Mouse (Mus musculus): ENCODE data around the gene Pheta1. TPM values are rescaled to one million over a fixed set of nuclear protein-coding genes. Genes with fewer than 3 reads are reported as not detected.
"Not testable (repeated sequence)": the region's sequence is repeated elsewhere in the genome, so short reads cannot be mapped to it uniquely, and the experiment has no call there.

Gene Pheta1
- total RNA-seq, 2 experiments from 2014 or later = 6.4 to 8.3 TPM

DNA sequence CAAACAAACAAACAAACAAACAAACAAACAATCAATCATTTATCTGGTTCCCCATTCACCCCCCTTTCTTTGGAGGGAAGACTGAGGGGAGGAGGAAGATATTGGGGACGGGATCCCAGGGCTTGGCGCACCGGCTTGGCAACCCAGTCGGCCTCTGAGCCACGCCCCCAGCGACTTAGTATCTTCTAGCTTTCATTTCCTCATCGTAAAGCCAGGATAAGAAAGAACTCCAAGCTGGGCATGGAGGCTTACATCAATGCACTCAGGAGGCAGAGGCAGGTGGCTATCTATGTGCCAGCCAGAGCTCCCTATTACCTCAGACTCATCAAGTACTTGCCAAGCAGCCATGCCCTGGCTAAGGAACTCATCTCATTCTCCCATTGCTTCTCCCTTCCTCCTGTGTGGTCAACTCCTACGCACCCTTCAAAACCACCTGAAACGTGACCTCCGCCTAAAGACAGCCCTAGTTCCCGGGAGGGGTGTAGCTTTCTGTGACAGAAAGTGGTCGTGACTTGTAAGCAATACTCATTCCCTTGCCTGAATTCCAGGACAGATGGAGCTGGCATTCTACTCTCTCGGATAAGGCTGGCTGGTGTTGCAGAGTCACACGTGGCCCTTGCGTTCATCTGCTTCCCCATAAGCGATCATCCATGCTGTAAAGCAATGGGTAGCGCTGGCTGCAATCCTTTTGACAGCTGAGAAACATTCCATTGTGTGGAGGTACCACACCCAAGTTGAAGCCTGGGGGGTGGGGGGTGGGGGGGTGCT lies 5.5 kb upstream of the Pheta1 start:
- DNase-seq = peak; percentile 52 to 62

DNA sequence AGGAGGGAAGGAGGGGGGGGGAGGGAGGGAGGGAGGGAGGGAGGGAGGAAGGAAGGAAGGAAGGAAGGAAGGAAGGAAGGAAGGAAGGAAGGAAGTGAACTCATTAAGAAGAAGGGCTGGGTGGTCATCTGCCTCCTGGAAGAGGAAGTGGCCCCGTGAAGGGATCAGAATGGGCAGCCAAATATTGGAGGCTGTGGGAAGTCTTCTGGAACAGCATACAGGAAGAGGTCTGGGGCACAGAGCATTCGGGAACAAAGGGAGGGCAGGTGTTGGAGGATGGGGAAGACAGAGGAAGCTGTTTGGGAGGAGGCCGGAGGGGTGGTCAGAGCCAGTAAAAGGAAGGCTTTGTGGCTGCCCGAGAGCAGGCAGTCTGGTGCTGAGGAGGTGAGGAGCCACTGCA lies 3.4 kb upstream of the Pheta1 start:
- no peak for DNase-seq

DNA sequence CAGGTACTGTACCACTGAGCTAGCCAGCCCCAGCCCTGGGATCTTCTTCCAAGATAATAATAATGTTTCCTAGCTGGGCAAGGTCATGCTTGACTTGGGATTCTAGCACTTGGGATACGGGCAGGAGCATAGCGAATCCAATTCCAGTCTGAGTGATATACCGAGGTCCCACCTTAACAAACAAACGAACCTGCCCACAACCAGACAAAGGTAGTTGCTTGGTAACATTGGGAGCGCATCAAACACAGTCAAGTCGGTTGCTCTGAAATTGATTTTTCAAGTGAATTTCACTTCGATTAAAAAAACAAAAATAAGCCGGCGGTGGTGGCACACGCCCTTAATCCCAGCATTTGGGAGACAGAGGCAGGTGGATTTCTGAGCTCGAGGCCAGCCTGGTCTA lies 2.5 kb upstream of the Pheta1 start:
- no peak for DNase-seq

DNA sequence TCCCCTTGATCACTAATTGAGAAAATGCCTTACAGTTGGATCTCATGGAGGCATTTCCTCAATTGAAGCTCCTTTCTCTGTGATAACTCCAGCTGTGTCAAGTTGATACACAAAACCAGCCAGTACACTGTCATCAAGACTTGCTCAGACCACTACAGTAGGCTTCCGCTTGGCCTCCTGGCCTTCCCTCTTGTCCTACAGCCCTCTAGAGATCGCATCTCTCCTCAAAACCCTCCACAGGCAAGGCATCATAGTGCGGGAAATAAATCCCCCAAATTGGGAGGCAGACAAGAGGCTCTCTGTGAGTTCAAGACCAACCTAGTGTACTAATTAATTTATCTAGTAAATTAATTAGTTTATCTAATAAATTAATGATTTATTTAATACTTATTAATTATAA lies 1.5 kb upstream of the Pheta1 start:
- DNase-seq = not testable (repeated sequence)

DNA sequence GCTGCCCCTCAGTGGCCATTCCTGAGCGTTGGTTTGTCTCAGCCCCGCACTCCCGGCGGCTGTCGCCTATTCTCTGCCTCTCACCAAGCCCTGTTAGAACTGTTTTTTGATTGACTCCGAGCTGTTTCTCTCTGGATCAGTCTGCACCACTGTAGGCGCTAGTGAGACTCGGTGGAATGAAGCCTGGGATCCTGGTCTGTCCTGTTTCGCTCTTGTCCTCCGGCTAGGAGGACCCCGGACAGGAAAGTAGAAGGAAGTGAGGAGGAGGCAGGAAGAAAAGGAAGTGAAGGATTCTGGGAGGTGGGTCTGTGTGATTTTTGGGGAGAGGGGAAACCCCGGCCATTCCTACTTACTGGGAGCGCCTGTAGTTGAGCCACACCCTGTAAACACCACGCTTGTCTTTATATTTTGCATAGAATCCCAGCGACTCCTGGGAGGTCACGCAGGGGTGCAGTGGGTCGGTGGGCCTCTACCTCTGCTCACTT lies 707 bp upstream of the Pheta1 start:
- peak; percentile 80 to 84 for DNase-seq

DNA sequence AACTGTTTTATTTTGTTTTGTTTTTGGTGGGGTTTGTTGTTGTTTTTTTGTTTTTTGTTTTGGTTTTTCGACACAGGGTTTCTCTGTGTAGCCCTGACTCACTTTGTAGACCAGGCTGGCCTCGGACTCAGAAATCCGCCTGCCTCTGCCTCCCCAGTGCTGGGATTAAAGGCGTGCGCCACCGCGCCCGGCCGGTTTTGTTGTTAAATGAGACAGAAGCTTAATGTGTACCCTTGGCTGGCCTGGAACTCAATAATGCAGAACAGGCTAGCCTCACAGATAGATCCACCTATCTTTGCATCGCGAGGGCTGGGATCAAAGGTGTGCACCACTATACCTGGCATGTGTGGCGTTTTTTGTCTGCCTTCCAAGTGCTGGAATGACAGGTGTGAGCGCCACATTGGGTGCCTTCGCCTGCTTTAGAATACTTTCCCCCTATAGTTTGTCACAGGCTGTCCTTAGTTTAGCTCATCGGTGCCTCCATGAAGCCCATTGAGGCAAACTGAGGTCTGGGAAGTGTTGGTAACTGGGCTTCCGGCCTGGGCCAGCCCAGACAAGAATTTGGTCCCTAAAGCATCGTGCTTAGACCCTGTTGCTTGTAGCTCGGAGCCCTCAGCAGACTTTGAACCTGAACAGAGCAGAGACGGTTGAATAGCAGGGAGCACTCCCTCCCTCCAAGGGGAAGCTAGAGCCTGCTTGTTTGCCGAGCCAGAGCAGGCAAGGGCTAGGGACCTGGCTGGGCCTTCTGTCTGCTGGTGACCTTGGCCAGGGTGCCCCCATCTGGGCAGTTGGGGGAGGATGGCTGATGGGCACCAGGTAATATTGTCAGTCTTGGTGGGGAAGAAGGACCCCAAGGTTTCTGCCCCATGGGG lies 930 bp downstream of the Pheta1 start:
- DNase-seq = no peak

DNA sequence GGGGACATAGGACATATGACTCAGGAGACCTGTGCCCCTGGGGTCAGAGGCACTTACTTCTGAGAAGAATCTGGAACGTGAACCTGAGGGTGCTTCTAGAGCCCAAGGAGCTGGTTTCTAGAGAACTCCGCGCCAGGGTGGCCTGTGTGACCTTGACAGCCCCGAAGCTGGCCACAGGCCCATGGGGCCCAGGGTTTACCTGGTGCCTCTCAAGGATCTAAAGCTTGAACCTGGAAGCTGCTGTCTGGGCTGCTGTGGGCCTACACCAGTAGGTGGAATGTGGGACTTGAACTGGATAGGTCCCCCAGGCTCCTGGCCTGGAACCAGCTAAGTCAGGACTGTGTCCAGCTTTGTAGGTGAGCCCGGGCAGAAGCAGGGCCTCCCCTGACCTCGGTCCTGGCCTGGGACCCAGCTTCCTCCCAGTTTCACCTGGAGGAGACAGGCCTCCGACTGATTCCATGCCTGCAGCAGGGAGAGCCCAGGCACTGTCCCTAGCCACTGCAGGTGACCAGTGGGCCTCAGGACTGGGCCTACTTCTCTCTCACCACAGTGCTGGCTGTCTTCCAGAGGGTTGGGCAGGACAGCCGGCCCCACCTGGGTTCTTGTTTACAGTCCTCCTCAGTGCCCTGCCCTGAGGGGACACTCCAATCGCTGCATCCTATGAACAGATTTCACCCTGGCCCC lies 4.7 kb downstream of the Pheta1 start:
- DNase-seq = no peak

DNA sequence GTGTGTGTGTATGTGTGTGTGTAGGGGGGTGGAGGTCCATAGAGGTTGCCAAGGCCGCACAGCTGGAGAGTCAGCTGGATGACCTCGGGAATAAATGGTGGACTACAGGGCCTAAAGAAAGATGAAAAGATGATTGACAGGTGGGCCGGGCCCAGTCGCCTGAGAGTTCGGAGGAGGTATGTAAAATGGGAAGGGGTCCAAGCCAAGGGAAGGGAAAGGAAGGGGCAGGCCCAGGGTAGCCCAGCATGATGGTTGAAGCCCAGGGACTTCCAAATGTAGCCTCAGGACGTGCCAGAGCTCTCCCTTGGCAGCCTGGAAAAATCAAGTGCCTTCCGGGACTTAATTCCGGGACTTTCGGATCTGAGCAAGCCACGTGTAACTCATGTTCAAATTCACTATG lies 6.0 kb downstream of the Pheta1 start:
- DNase-seq = no peak

DNA sequence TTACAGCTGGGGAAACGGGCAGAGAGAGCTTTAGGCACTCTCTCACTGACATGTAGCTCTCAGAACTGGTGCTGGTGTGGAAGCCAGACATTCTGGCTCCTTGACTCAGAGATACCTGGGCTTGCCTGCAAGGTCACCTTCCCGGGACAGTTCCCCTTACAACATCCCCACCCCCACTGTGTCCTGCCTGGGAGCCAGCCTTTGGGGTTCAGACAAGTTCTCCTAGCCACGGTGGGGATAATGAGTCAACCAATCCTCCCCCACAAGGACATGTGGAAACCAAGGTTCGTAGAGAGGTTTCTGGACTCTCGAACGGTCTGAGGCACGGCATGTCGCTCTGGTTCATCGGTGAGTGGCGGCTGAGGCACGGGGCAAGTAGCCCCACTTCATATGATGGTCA lies 8.0 kb downstream of the Pheta1 start:
- no peak for DNase-seq

DNA sequence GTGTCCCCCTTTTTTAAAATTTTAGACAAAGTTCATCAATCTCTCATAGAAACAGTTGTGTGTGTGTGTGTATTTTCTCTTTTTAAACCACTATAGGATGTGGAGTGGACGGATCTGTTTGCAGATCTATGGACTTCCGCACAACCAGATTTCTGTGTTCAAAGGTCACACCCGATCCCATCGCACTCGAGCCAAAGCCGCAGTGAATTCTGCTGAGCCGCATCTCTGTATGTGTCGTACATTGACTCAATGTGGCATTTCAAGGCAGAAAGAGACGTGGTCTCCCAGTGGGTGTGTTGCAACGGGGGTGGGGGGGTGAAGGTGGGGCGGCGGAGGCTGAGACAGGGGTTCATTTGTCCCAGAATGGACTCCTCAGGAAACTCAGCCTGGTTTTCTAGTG lies 9.6 kb downstream of the Pheta1 start:
- DNase-seq = no peak

DNA sequence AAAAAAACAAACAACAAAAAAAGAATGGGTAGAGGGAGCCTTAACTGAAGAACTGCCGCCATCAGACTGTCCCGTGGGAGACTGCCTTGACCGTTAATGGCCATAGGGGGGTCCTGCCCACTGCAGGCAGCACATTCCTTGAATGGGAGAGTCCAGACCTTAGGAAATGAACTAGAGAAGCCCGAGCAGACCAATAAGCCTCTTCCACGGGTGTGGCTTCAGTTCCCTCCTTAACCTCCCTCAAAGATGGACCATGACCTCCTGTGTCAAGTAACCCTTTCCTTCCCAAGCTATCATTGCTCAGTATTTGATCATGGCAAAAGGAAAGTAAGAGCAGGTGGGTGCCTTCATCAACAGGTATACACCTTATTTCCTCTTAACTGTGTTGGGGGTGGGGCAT lies 13.2 kb downstream of the Pheta1 start:
- no peak for DNase-seq

DNA sequence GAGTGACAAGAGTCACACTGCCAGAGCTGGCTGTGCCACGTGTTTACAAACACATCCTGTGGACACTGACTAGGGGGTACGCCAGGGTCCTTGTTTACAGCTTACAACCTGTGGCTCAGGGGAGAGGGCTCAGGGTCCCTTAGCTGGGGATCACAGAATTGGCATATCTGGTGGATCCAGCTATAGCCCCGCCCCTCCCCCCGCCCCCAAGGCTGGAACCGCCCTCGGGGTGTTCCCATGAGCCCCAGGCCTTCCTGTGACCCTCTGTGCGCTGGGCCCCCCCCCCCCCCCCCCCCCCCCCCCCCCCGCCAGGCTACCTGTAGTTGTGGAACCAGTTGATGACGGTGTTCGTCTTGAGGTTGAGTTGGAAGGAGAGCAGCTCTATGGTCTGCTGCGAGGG lies 15.5 kb downstream of the Pheta1 start:
- no peak for DNase-seq

DNA sequence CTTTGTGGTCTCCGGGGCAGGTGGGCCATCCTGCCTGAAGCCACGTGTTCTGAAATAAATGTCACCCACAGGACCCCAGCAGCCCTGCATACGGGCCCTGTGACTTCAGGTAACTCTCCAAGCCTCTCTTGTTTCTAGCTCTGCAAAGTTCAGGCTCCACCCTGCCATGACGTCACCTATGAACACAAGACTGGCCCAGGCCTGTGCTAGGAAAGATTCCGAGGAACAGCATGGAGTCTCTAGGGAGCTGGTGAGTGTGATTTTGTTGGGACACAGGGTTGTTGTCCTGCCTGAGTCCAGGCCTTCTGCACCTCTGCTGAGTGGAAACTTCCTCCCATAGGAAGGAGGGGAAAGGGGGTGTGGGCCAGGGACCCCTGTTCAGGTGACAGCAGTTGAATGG lies 19.2 kb downstream of the Pheta1 start:
- peak in 1 of 2 experiments; percentile 46 for DNase-seq

DNA sequence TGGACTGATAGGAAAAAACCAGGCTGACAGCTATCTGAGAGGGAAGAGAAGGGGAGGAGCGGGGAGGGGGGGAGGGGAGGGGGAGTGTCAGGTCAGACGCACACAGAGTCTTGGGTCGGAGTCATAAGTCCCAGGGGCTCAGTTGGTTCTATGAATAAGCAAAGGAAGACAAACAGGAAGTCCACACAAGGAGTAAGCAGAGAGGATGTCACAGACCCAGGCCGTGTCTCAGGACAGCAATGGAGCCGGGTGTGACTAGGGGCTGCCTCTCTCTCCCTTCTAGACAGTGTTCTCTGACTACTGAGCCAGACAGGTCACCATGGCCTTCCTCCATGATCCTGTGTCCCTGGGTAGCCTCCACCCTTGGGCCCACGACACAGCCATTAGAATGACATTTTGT lies 22.0 kb downstream of the Pheta1 start:
- peak in 1 of 2 experiments; percentile 21 for DNase-seq

DNA sequence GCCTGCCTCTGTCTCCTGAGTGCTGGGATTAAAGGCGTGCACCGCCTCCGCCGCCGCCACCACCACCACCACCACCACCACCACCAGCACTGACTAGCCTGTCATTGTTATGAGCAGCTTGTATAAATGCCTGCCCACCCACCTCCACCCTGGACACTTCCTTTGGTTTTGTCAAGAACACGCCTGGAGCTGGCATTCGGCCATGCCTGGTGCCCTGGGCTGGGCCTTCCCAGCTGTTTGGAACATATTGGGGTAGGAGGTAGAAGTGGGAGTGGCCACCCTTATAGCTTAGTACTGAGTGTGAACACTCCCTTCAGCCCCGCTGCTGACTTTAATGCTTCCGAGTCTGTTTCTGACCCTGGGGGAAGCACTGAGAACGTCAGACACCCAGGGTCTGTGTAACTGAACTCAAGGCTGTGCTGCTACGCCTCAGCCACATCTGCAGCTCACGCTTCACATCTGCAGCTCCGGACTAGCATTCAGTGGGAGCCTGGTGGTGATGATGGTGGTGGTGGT lies 22.8 kb downstream of the Pheta1 start:
- no peak for DNase-seq

DNA sequence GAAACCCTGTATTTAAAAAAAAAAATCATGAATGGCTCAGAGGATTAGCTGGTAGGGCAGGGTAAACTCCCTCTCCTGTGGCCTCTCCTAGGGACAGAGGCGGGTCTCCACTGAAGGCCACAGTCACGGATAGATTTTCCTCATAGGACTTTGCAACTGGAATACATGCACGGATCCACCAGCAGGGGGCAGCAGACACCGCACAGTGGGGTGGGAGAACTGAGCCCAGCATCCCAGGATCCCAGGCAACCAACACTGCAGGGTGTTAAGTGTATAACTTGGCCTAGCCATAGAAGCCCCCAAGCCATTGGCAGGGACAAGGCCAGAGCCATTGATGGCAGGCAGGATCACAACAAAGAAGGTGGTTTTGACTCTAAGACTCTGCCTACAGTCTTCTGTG lies 23.4 kb downstream of the Pheta1 start:
- DNase-seq = peak; percentile 74 to 92

DNA sequence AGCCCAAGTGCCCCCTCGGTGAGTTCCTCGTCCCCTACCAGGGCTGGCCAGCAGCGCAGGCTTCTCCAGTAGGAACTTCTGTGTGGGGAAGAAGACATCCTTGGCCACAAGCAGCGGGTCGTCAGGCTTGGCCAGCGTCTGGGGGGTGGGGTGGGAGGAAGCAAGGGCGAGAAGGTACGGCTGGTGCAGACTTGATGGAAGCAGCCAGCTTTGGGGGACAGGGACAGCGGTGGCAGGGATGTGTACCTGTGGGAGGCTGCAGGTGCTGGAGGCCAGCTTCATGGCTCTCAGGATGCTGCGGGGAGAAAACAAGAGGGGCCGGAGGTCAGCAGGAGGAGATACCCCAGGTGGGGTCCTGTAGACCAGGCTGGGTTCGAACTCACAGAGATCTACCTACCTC lies 26.3 kb downstream of the Pheta1 start:
- no peak for DNase-seq

DNA sequence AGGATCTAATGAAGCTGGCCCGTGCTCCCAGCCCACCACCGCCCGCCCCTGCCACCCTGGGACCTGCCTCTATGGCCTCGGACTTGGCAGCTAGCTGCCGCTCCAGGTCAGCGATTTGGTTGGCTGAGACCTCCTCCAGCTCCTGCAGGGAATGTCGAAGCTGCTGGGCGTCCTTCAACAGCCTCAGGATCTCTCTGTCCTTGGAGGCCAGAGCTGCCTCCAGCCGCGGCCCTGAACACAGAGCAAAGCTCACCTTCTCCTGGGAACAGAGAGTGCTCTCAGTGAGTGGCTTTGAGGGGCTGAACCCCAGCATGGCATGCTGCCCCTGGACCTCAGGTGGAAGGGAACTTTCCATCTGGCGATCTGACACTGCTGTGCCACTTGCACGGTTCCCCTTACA lies 28.1 kb downstream of the Pheta1 start:
- DNase-seq = no peak

DNA sequence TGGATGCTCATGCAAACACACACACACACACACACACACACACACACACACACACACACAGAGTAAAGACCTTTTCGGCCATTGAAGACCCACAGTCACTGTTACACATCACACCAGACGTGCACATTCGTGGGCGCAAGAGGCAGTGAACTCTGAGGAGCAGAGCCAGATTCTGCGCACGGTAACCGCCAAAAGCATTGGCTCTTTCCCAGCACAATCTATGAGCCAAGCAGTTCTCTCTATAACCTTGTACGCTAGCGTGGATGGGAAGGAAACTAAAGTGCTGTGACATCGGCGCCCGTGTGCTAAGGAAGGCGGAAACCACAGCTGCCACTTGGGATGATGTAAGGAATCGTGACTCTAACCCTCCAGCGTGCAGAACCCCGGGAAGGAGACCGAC lies 29.9 kb downstream of the Pheta1 start:
- DNase-seq = peak; percentile 33 to 45

DNA sequence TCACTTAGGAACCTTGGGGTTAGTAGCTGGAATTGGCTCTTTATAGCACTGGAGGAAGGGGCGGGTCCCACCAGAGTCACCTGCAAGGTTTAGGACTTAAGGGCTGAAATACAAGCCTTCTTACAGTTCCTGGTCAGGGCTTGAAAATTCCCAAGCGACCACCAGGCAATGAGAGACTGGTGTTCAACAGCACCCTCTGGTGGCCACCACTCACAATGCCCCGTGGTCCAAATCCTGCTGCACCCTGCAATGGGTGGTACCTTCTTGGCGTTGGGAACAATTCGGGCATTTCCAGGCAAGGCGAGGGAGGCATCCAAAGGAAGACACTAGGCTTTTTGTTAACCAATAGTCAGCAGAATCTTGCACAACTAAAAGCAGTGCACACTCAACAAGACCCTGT lies 30.4 kb downstream of the Pheta1 start:
- DNase-seq = peak; percentile 33 to 68

DNA sequence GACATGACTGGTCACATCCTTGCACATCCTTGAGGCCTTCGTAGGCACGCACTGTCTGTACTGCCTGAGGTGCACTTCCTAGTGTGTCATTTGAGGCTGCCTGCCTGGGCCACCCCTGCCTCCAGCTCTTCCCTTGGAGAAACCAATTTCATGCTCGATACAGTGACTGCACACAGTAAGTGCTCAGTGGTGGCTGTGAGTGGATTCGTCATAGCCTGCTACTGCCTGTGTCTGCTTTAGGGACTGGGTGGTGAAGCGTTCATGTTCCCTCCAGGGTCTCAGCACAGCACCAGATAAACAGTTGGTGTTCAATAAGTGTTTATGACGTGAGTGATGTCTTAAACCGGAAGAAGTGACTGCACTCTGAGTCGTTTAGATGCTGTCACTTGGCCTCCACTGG lies 34.6 kb downstream of the Pheta1 start:
- DNase-seq = no peak

DNA sequence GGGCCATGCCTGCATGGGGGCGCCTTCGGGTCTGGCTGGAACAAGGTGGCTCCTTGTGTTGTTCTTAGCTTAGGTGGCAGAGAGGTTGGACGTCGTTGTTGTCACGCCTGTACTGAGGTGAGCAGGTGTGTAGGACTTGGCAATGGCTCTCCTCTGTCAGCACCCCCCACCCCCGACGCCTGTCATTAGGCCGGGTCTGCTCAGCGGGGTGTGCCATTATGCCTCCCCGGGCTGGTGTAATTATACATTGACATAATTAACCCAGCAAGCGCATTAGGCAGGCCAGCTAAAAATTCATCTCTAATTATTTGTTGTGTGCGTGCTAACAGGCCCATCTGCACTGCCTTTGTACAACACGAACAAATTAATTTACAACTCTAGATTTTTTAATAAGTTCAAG lies 40.6 kb downstream of the Pheta1 start:
- DNase-seq = no peak

Measured in heart, adult 18-20 months (tissue).